Mouse (Mus musculus) liver, embryonic 14.5 days (tissue): ENCODE data around the gene Gabra5. TPM values are rescaled to one million over a fixed set of nuclear protein-coding genes. Genes with fewer than 3 reads are reported as not detected.

Source experiments
- ATAC-seq: fragments of 200-750 bp; cut with Nextera tagmentation; 2 replicates; pipeline ENCODE4 v1.8.0; 2017; ENCODE audit warnings: moderate number of reproducible peaks, mild to moderate bottlenecking, moderate library complexity; ENCODE audit not compliant: insufficient read depth
- DNase-seq, 3 experiments: peaks; one replicate each; pipeline ENCODE4 v3.0.0-alpha.2; 2012 to 2013; ENCODE audit warnings: low read depth in 3 of 3, low spot score in 3 of 3
- H3K27ac ChIP-seq: fragments of 300-500 bp; sonication (generic); 2 replicates; pipeline ENCODE4 v1.5.1; 2014; ENCODE audit warnings: moderate library complexity, mild to moderate bottlenecking, control low read depth, inconsistent platforms
- H3K27me3 ChIP-seq: fragments of 300-500 bp; sonication (generic); 2 replicates; pipeline ENCODE4 v1.6.1; 2014; ENCODE audit warnings: mild to moderate bottlenecking, low read length, moderate library complexity; ENCODE audit not compliant: control insufficient read depth, insufficient read depth
- H3K36me3 ChIP-seq: fragments of 300-500 bp; sonication (generic); replicated peaks from 2 replicates; pipeline ENCODE4 v1.6.1; 2014; ENCODE audit warnings: low read depth; ENCODE audit not compliant: control insufficient read depth, insufficient read depth
- H3K4me1 ChIP-seq, 2 experiments: fragments of 200-500 bp in 1 of 2; fragments of 300-500 bp in 1 of 2; sonication (generic) in 1 of 2; replicated peaks; 2 replicates each; pipeline ENCODE4 v1.6.1; 2012 to 2014; ENCODE audit warnings: antibody characterized with exemption in 1 of 2, inconsistent platforms in 1 of 2, low read length in 1 of 2; ENCODE audit not compliant: control insufficient read depth in 2 of 2, insufficient read depth in 2 of 2
- H3K4me2 ChIP-seq: fragments of 300-500 bp; sonication (generic); 2 replicates; pipeline ENCODE4 v1.6.1; 2014; ENCODE audit warnings: low read depth, mild to moderate bottlenecking, control low read depth, moderate library complexity
- H3K4me3 ChIP-seq, 2 experiments: fragments of 200-500 bp in 1 of 2; fragments of 300-500 bp in 1 of 2; sonication (generic) in 1 of 2; 2 replicates each; pipeline ENCODE4 v1.5.1; 2012 to 2014; ENCODE audit warnings: low read depth in 2 of 2, low read length in 2 of 2, mild to moderate bottlenecking in 2 of 2, control low read depth in 1 of 2, inconsistent platforms in 1 of 2, moderate library complexity in 1 of 2; ENCODE audit not compliant: insufficient read depth in 1 of 2
- H3K9ac ChIP-seq: fragments of 300-500 bp; sonication (generic); replicated peaks from 2 replicates; pipeline ENCODE4 v1.6.1; 2014; ENCODE audit warnings: mild to moderate bottlenecking, control low read depth, moderate library complexity
- H3K9me3 ChIP-seq: fragments of 300-500 bp; sonication (generic); 2 replicates; pipeline ENCODE4 v1.6.1; 2016; ENCODE audit warnings: low read length, mixed read lengths; ENCODE audit not compliant: control insufficient read depth
- CTCF ChIP-seq: IDR thresholded peaks from 2 replicates; pipeline ENCODE4 v1.5.1; 2016; ENCODE audit warnings: antibody characterized with exemption, low read depth, control low read depth
- EP300 ChIP-seq: IDR thresholded peaks from 2 replicates; pipeline ENCODE4 v1.6.1; 2016; ENCODE audit warnings: antibody characterized with exemption, low read depth
- WGBS: fragments of 180-500 bp; shearing (Covaris S2); extraction: QIAGEN DNeasy Blood & Tissue Kit; methylation state at CpG from one replicate; pipeline ENCODE4 v1.1.7; 2014; ENCODE audit not compliant: insufficient replicate concordance; 5-methylcytosine and 5-hydroxymethylcytosine counted together
- polyA plus RNA-seq, 2 experiments: library from polyadenylated mRNA; depleted of rRNA in 1 of 2; stranded (reverse) in 1 of 2; unstranded in 1 of 2; fragments of >200 nt; fragmentation: Nextera tagmentation in 1 of 2; extraction: Ambion mirVana in 1 of 2; gene quantifications; 2 replicates each; pipeline versions ENCODE4 v1.2.1 to v1.2.3; 2012 to 2014

Gabra5 gene
- polyA plus RNA-seq, 2 experiments: 0.03 TPM; not detected in 1

- TF ChIP-seq CTCF: no peak
- TF ChIP-seq EP300: no peak
- DNase-seq: no peak
- H3K9ac ChIP-seq: no peak overlapping the region
- H3K36me3 ChIP-seq: no peaks in the 10 kb centered on the region
- H3K4me3 ChIP-seq: no peak overlapping the region
- 68% methylated on average over 5 of the region's 5 CpGs for WGBS
- no peaks in the 10 kb centered on the region for H3K4me1 ChIP-seq
- no peak overlapping the region for H3K27ac ChIP-seq
- H3K27me3 ChIP-seq: no peaks in the 10 kb centered on the region
- H3K4me2 ChIP-seq: no peak overlapping the region
- no peaks in the 10 kb centered on the region for H3K9me3 ChIP-seq
- no peak for ATAC-seq
Measured at GRCm38 (mm10) chr7:57366013-57366390, 143.9 kb downstream of the Gabra5 start.

GRCm38 (mm10) chr7:57365134-57366012 lies 144.5 kb downstream of the Gabra5 start:
- Histone ChIP-seq H3K27me3 (no peaks in the 10 kb centered on the region), H3K36me3 (no peaks in the 10 kb centered on the region), H3K4me3 (no peak overlapping the region), H3K4me2 (no peak overlapping the region), H3K9me3 (no peaks in the 10 kb centered on the region), H3K4me1 (no peaks in the 10 kb centered on the region), H3K9ac (no peak overlapping the region), H3K27ac (no peak overlapping the region)
- TF ChIP-seq CTCF (no peak), EP300 (no peak)
- WGBS: 56% methylated on average over 5 of the region's 5 CpGs
- ATAC-seq (no peak), DNase-seq (no peak)

- Histone ChIP-seq H3K4me3 (no peak overlapping the region), H3K4me2 (no peak overlapping the region), H3K9ac (no peak overlapping the region), H3K27me3 (no peaks in the 10 kb centered on the region), H3K4me1 (no peaks in the 10 kb centered on the region), H3K36me3 (no peaks in the 10 kb centered on the region), H3K9me3 (no peaks in the 10 kb centered on the region), H3K27ac (no peak overlapping the region)
- ATAC-seq (no peak), DNase-seq (no peak)
- WGBS: 65% methylated on average over 6 of the region's 6 CpGs
- no peak for TF ChIP-seq EP300
- no peak for TF ChIP-seq CTCF
Measured at GRCm38 (mm10) chr7:57363812-57364211, 146.0 kb downstream of the Gabra5 start.

GRCm38 (mm10) chr7:57357871-57358540 lies 151.9 kb downstream of the Gabra5 start:
- TF ChIP-seq CTCF (no peak), EP300 (no peak)
- no peak for DNase-seq

More at GRCm38 (mm10) chr7:57357871-57358540, 151.9 kb downstream of the Gabra5 start:
- H3K4me2 ChIP-seq: no peak overlapping the region
- no peaks in the 10 kb centered on the region for H3K36me3 ChIP-seq
- H3K4me1 ChIP-seq: no peaks in the 10 kb centered on the region
- WGBS: 59% methylated on average over 6 of the region's 6 CpGs
- no peak overlapping the region for H3K27ac ChIP-seq
- H3K27me3 ChIP-seq: no peaks in the 10 kb centered on the region
- no peaks in the 10 kb centered on the region for H3K9me3 ChIP-seq
- H3K9ac ChIP-seq: no peak overlapping the region
- H3K4me3 ChIP-seq: no peak overlapping the region
- ATAC-seq: no peak

Other genes starting within 250 kb of the Gabra5 start
- gene Gabrg3, start 122.9 kb downstream of the Gabra5 start, polyA plus RNA-seq (2012; rRNA removed): 0.01 and 0.03 TPM in 2 replicates
- not detected in 2 replicates for gene Gabrg3, start 122.9 kb downstream of the Gabra5 start, polyA plus RNA-seq (2014; fragmentation: Nextera tagmentation; extraction: Ambion mirVana)
- gene Gabrb3, start 90.4 kb downstream of the Gabra5 start, polyA plus RNA-seq (2012; rRNA removed): 0.02 and 0.05 TPM in 2 replicates
- 0.08 TPM in 1 of 2 replicates, not detected in the other for gene Gabrb3, start 90.4 kb downstream of the Gabra5 start, polyA plus RNA-seq (2014; fragmentation: Nextera tagmentation; extraction: Ambion mirVana)